Mouse (Mus musculus): ENCODE measurements around the gene Cbr2.
"Not testable (repeated sequence)": the region's sequence is repeated elsewhere in the genome, so short reads cannot be mapped to it uniquely, and the experiment has no call there.

Gene Cbr2

GRCm38 (mm10) chr11:120731395-120731794, 519 bp downstream of the Cbr2 start:
- no peak for DNase-seq (ENCODE audit: low spot score)

GRCm38 (mm10) chr11:120730331-120730870, 1.5 kb downstream of the Cbr2 start:
- no peak for DNase-seq (ENCODE audit: low spot score)

GRCm38 (mm10) chr11:120729432-120730050, 2.4 kb downstream of the Cbr2 start:
- DNase-seq (ENCODE audit: low spot score), result not testable (repeated sequence)

GRCm38 (mm10) chr11:120728530-120729240, 3.2 kb downstream of the Cbr2 start:
- DNase-seq (ENCODE audit: low spot score), result no peak

- no peak for DNase-seq (ENCODE audit: low spot score)
Observed at GRCm38 (mm10) chr11:120727564-120727963, 4.3 kb downstream of the Cbr2 start.

GRCm38 (mm10) chr11:120727169-120727527, 4.8 kb downstream of the Cbr2 start, which contains the start of gene Dcxr:
Dcxr (minus strand) TSS chr11:120727281.
- DNase-seq (ENCODE audit: low spot score), result peak; percentile 91

GRCm38 (mm10) chr11:120726243-120727168, 5.4 kb downstream of the Cbr2 start:
- DNase-seq (ENCODE audit: low spot score), result no peak

- no peak for DNase-seq (ENCODE audit: low spot score)
Observed at GRCm38 (mm10) chr11:120723509-120723908, 8.4 kb downstream of the Cbr2 start.

- no peak for DNase-seq (ENCODE audit: low spot score)
Observed at GRCm38 (mm10) chr11:120722761-120723382, 9.0 kb downstream of the Cbr2 start.

GRCm38 (mm10) chr11:120722067-120722630, 9.8 kb downstream of the Cbr2 start:
- DNase-seq (ENCODE audit: low spot score), result no peak

- no peak for DNase-seq (ENCODE audit: low spot score)
Observed at GRCm38 (mm10) chr11:120721124-120722066, 10.5 kb downstream of the Cbr2 start, which contains the start of gene Rac3. Rac3 (plus strand) TSS chr11:120721470.

- DNase-seq (ENCODE audit: low spot score), result peak; percentile 80
Observed at GRCm38 (mm10) chr11:120720450-120720849, 11.5 kb downstream of the Cbr2 start.

GRCm38 (mm10) chr11:120719841-120720376, 12.0 kb downstream of the Cbr2 start:
- no peak for DNase-seq (ENCODE audit: low spot score)

GRCm38 (mm10) chr11:120719242-120719641, 12.7 kb downstream of the Cbr2 start:
- DNase-seq (ENCODE audit: low spot score), result no peak

- no peak for DNase-seq (ENCODE audit: low spot score)
Observed at GRCm38 (mm10) chr11:120715131-120715530, 16.8 kb downstream of the Cbr2 start.

GRCm38 (mm10) chr11:120714546-120714945, 17.4 kb downstream of the Cbr2 start:
- DNase-seq (ENCODE audit: low spot score), result no peak

- peak; percentile 99 for DNase-seq (ENCODE audit: low spot score)
Observed at GRCm38 (mm10) chr11:120713580-120714518, 18.1 kb downstream of the Cbr2 start, which contains the start of the genes Cenpx and Lrrc45. Cenpx (minus strand) TSS chr11:120713738. Lrrc45 (plus strand) TSS chr11:120713925.

- DNase-seq (ENCODE audit: low spot score), result peak; percentile 58
Observed at GRCm38 (mm10) chr11:120712771-120713568, 18.9 kb downstream of the Cbr2 start.

All from MN1 (cell line).